Mouse (Mus musculus) MEL (cell line): Measurements from ENCODE around the gene Mfn1.

Experiments used
- CTCF ChIP-seq, 3 experiments: IDR thresholded peaks in 2 of 3; conservative IDR thresholded peaks in 1 of 3; 2 replicates each; pipeline ENCODE4 v1.5.1; 2011 to 2012; ENCODE audit warnings: low read length in 3 of 3, low read depth in 2 of 3, mild to moderate bottlenecking in 2 of 3, improper control_type of control experiment in 1 of 3, inconsistent platforms in 1 of 3, mixed read lengths in 1 of 3, moderate library complexity in 1 of 3; ENCODE audit not compliant: control insufficient read depth in 1 of 3, insufficient read depth in 1 of 3, poor library complexity in 1 of 3, severe bottlenecking in 1 of 3
- NELFE ChIP-seq: IDR thresholded peaks from 2 replicates; pipeline ENCODE4 v1.6.1; 2011; ENCODE audit warnings: low read depth, low read length, improper control_type of control experiment
- USF2 ChIP-seq, 2 experiments: IDR thresholded peaks; 2 replicates each; pipeline ENCODE4 v1.6.1; 2011 to 2012; ENCODE audit warnings: improper control_type of control experiment in 2 of 2, low read length in 2 of 2, borderline replicate concordance in 1 of 2, inconsistent platforms in 1 of 2, low read depth in 1 of 2, mild to moderate bottlenecking in 1 of 2; ENCODE audit not compliant: insufficient read depth in 1 of 2

DNA sequence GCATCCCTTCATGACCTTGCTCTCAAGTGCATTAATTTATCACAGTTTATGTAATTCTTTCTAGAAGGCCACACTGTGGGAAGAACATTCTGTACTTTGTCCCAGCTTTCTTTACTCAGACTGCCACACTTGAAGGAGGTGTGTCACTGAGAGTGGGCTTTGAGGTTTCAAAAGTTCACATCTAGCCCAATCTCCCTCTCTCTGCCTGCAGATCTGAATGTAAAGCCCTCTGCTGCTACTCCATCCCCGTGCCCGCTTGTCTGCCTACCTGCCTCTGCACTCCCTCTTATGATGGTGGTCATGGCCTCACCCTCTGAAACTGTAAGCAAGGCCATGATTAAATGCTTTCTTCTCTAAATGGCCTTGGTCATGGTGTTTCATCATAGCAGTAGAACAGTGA lies 28.9 kb upstream of the Mfn1 start:
- TF ChIP-seq USF2 (IDR thresholded peaks at IDR 0.05; ENCODE audit: borderline replicate concordance in 1 of 2, insufficient read depth in 1 of 2, low read depth in 1 of 2, low read length in 2 of 2) (no peak), CTCF (IDR thresholded peaks at IDR 0.05 in 2 of 3, conservative IDR thresholded peaks at IDR 0.05 in 1 of 3; ENCODE audit: control insufficient read depth in 1 of 3, insufficient read depth in 1 of 3, low read depth in 2 of 3, low read length in 3 of 3, poor library complexity in 1 of 3, severe bottlenecking in 1 of 3) (no peak), NELFE (no peak)
